Comparison of ENCODE assay signal across 20 mouse cellular contexts in genomic region chr1:59563581-59563980, GRCm38 (mm10). TPM values are rescaled to one million over a fixed set of nuclear protein-coding genes. Genes with fewer than 3 reads are reported as not detected.
A peak's percentile ranks its signal among the peaks of the same experiment; 100 is the strongest.
DNase-seq lines count a peak whose midpoint lies in the region; ATAC-seq and TF ChIP-seq lines count a peak whose summit lies in the region.
"Had no signal": no experiment of that assay in that cellular context is flagged by ENCODE, and none has a peak within 500 bp of the region (broad histone marks: within the 10 kb centered on the region; RNA-seq: fewer than 3 reads in every experiment).

No protein-coding gene starts in this region.

- dilution Hi-C loops in CH12.LX (cut with MboI; ENCODE audit: extremely low pct_ligation_motif_present, extremely low pct_unique_long_range_greater_than_20kb, low sequenced_read_pairs), result no loop called here

- no peak for TF ChIP-seq RAD21 in CH12.LX (IDR thresholded peaks at IDR 0.05; ENCODE audit: low read depth, low read length)

- 0 out of 2 replicates have a peak overlapping the region, but pooled peaks have one; percentile 2 for H3K27ac ChIP-seq in midbrain, embryonic 14.5 days (replicated peaks; ENCODE audit: low read depth, low read length)
- no peak overlapping the region for H3K27ac ChIP-seq in midbrain, embryonic 13.5 days
- H3K27ac ChIP-seq in CH12.LX (ENCODE audit: insufficient read depth, low read depth), result no peak overlapping the region
- H3K27ac ChIP-seq: embryonic facial prominence, embryonic 10.5 days; embryonic facial prominence, embryonic 12.5 days; forebrain, embryonic 13.5 days; forebrain, embryonic 15.5 days had no signal

- no peak overlapping the region for H3K9ac ChIP-seq in midbrain, embryonic 14.5 days (replicated peaks; ENCODE audit: low read length)
- no peak overlapping the region for H3K9ac ChIP-seq in midbrain, embryonic 13.5 days (replicated peaks)
- no peak overlapping the region for H3K9ac ChIP-seq in CH12.LX (ENCODE audit: insufficient read depth, low read depth)
- H3K9ac ChIP-seq: embryonic facial prominence, embryonic 12.5 days; forebrain, embryonic 13.5 days; forebrain, embryonic 15.5 days; forebrain, postnatal 0 days had no signal

- no peak for ATAC-seq in midbrain, embryonic 14.5 days (ENCODE audit: low FRiP score, low TSS enrichment)
- no peak for ATAC-seq in midbrain, embryonic 13.5 days
- ATAC-seq: forebrain, embryonic 13.5 days; forebrain, embryonic 15.5 days; forebrain, postnatal 0 days had no signal

- no peaks in the 10 kb centered on the region for H3K4me1 ChIP-seq in midbrain, embryonic 14.5 days (ENCODE audit: control insufficient read depth, insufficient read depth, low read length)
- H3K4me1 ChIP-seq in midbrain, embryonic 13.5 days (replicated peaks), result no peaks in the 10 kb centered on the region
- H3K4me1 ChIP-seq in CH12.LX (ENCODE audit: control insufficient read depth in 1 of 2, insufficient read depth in 2 of 2), result peaks cover 11 to 38% of the 10 kb centered on the region in 2 experiments

- WGBS in midbrain, embryonic 14.5 days, result 71% methylated on average over 2 of the region's 2 CpGs
- WGBS in midbrain, embryonic 13.5 days, result 64% methylated on average over 2 of the region's 2 CpGs

- no peaks in the 10 kb centered on the region for H3K27me3 ChIP-seq in midbrain, embryonic 14.5 days (ENCODE audit: control insufficient read depth, insufficient read depth, low read length)
- no peaks in the 10 kb centered on the region for H3K27me3 ChIP-seq in midbrain, embryonic 13.5 days
- no peaks in the 10 kb centered on the region for H3K27me3 ChIP-seq in CH12.LX (replicated peaks)
- H3K27me3 ChIP-seq: embryonic facial prominence, embryonic 12.5 days; forebrain, embryonic 13.5 days; forebrain, embryonic 15.5 days had no signal

- TF ChIP-seq CTCF in CH12.LX (conservative IDR thresholded peaks at IDR 0.05 in 1 of 2, IDR thresholded peaks at IDR 0.05 in 1 of 2; ENCODE audit: low read depth in 2 of 2, low read length in 2 of 2), result no peak

- TF ChIP-seq POLR2A in CH12.LX (IDR thresholded peaks at IDR 0.05; ENCODE audit: low read depth, low read length), result no peak

- no peak for DNase-seq in midbrain, embryonic 14.5 days
- DNase-seq in CD4-positive, CD25-positive, alpha-beta regulatory T cell, adult 2 months (ENCODE audit: low read depth, low spot score), result peak; percentile 17
- peak; percentile 77 for DNase-seq in CH12.LX (ENCODE audit: extremely low read depth)
- no peak for DNase-seq in thymus, postnatal 14 days
- no peak for DNase-seq in layer of hippocampus, adult 9-10 months (ENCODE audit: low spot score)
- DNase-seq: adrenal gland, adult 8-10 months; adrenal gland, postnatal 14 days; adrenal gland, postnatal 36 days; B cell, adult 2 months; cerebellum, adult 11-12 months; cerebellum, adult 2 months; cerebellum, adult 9-10 months; cerebellum, postnatal 10 days; cerebellum, postnatal 25 days; forebrain, postnatal 0 days had no signal

- H3K36me3 ChIP-seq in midbrain, embryonic 14.5 days (ENCODE audit: control insufficient read depth, insufficient read depth, low read length), result no peaks in the 10 kb centered on the region
- no peaks in the 10 kb centered on the region for H3K36me3 ChIP-seq in midbrain, embryonic 13.5 days
- H3K36me3 ChIP-seq in CH12.LX (replicated peaks in 1 of 2; ENCODE audit: control insufficient read depth in 1 of 2, insufficient read depth in 1 of 2, low read length in 1 of 2), result no peaks in the 10 kb centered on the region
- H3K36me3 ChIP-seq: embryonic facial prominence, embryonic 10.5 days; embryonic facial prominence, embryonic 12.5 days; forebrain, embryonic 15.5 days had no signal

- no peak overlapping the region for H3K4me3 ChIP-seq in midbrain, embryonic 14.5 days (replicated peaks; ENCODE audit: low read depth, low read length)
- H3K4me3 ChIP-seq in midbrain, embryonic 13.5 days (replicated peaks), result no peak overlapping the region
- H3K4me3 ChIP-seq in CH12.LX (replicated peaks in 1 of 3; ENCODE audit: low read depth in 2 of 3, low read length in 2 of 3, poor library complexity in 1 of 3), result no peak overlapping the region
- H3K4me3 ChIP-seq: embryonic facial prominence, embryonic 10.5 days; embryonic facial prominence, embryonic 12.5 days; forebrain, embryonic 13.5 days; forebrain, embryonic 15.5 days had no signal

- TF ChIP-seq EP300 in CH12.LX (IDR thresholded peaks at IDR 0.05; ENCODE audit: low read length), result peak; percentile 48; the same call in 1 of the 2 replicates

- H3K9me3 ChIP-seq in midbrain, embryonic 14.5 days (ENCODE audit: control insufficient read depth, low read length), result no peaks in the 10 kb centered on the region; the same call in 1 of the 2 replicates
- no peaks in the 10 kb centered on the region for H3K9me3 ChIP-seq in midbrain, embryonic 13.5 days
- H3K9me3 ChIP-seq in CH12.LX (replicated peaks; ENCODE audit: low read length), result peaks cover 6% of the 10 kb centered on the region
- H3K9me3 ChIP-seq: embryonic facial prominence, embryonic 12.5 days; forebrain, embryonic 15.5 days had no signal

- in situ Hi-C loops in CH12.LX (cut with MboI; ENCODE audit: low pct_ligation_motif_present, low pct_unique_long_range_greater_than_20kb, low sequenced_read_pairs), result no loop called here

- H3K79me2 ChIP-seq in CH12.LX (replicated peaks; ENCODE audit: control insufficient read depth, extremely low read depth, insufficient read depth, poor library complexity, severe bottlenecking), result no peaks in the 10 kb centered on the region

- no peak overlapping the region for H3K4me2 ChIP-seq in midbrain, embryonic 14.5 days (ENCODE audit: low read length)
- H3K4me2 ChIP-seq in midbrain, embryonic 13.5 days (replicated peaks), result no peak overlapping the region
- peak overlapping the region; percentile 30 for H3K4me2 ChIP-seq in CH12.LX (ENCODE audit: insufficient read depth, low read depth, poor library complexity, severe bottlenecking)
- H3K4me2 ChIP-seq: embryonic facial prominence, embryonic 12.5 days; forebrain, embryonic 13.5 days; forebrain, embryonic 15.5 days had no signal

TF ChIP-seq in CH12.LX, 34 proteins besides CTCF, POLR2A, EP300 and RAD21:
- no peak for TF ChIP-seq UBTF (IDR thresholded peaks at IDR 0.05; ENCODE audit: low read depth, low read length)
- no peak for TF ChIP-seq MAFK (IDR thresholded peaks at IDR 0.05; ENCODE audit: insufficient replicate concordance, low read length)
- TF ChIP-seq HCFC1 (IDR thresholded peaks at IDR 0.05; ENCODE audit: low read depth, low read length), result no peak
- no peak for TF ChIP-seq CHD2 (IDR thresholded peaks at IDR 0.05; ENCODE audit: low read length)
- no peak for TF ChIP-seq ZNF384 (IDR thresholded peaks at IDR 0.05; ENCODE audit: low read depth, low read length)
- no peak for TF ChIP-seq USF1 (IDR thresholded peaks at IDR 0.05; ENCODE audit: low read depth, low read length)
- no peak for TF ChIP-seq SIN3A (IDR thresholded peaks at IDR 0.05; ENCODE audit: low read length)
- TF ChIP-seq POLR2AphosphoS2 (IDR thresholded peaks at IDR 0.05; ENCODE audit: low read depth, low read length), result no peak
- TF ChIP-seq ETS1 (conservative IDR thresholded peaks at IDR 0.05; ENCODE audit: low read depth, low read length), result no peak; the same call in 1 of the 2 replicates
- no peak for TF ChIP-seq RCOR1 (conservative IDR thresholded peaks at IDR 0.05; ENCODE audit: low read depth, low read length)
- TF ChIP-seq JUND (conservative IDR thresholded peaks at IDR 0.05; ENCODE audit: low read depth, low read length), result no peak
- peak; percentile 37; the same call in 1 of the 2 replicates for TF ChIP-seq MEF2A (IDR thresholded peaks at IDR 0.05; ENCODE audit: borderline replicate concordance, low read depth, low read length)
- peak; percentile 59; the same call in 1 of the 2 replicates for TF ChIP-seq ELF1 (IDR thresholded peaks at IDR 0.05; ENCODE audit: low read depth, low read length)
- no peak for TF ChIP-seq TCF12 (IDR thresholded peaks at IDR 0.05; ENCODE audit: low read depth, low read length)
- TF ChIP-seq CHD1 (IDR thresholded peaks at IDR 0.05; ENCODE audit: low read depth, low read length), result no peak
- TF ChIP-seq ZMIZ1 (IDR thresholded peaks at IDR 0.05; ENCODE audit: low read depth, low read length), result no peak
- no peak for TF ChIP-seq MXI1 (IDR thresholded peaks at IDR 0.05; ENCODE audit: low read depth, low read length)
- TF ChIP-seq USF2 (conservative IDR thresholded peaks at IDR 0.05; ENCODE audit: low read depth, low read length), result no peak
- TF ChIP-seq BHLHE40 (IDR thresholded peaks at IDR 0.05; ENCODE audit: low read depth, low read length), result no peak
- TF ChIP-seq KAT2A (IDR thresholded peaks at IDR 0.05; ENCODE audit: insufficient replicate concordance, low read length), result no peak
- TF ChIP-seq IRF4 (IDR thresholded peaks at IDR 0.05; ENCODE audit: low read depth, low read length), result peak; percentile 87
- TF ChIP-seq SMC3 (IDR thresholded peaks at IDR 0.05; ENCODE audit: low read depth, low read length), result no peak
- TF ChIP-seq MAX (IDR thresholded peaks at IDR 0.05; ENCODE audit: low read length), result no peak
- TF ChIP-seq GABPA (IDR thresholded peaks at IDR 0.05; ENCODE audit: insufficient replicate concordance, low read depth, low read length), result no peak
- no peak for TF ChIP-seq E2F4 (IDR thresholded peaks at IDR 0.05; ENCODE audit: insufficient replicate concordance, low read depth, low read length)
- TF ChIP-seq ZKSCAN1 (IDR thresholded peaks at IDR 0.05; ENCODE audit: borderline replicate concordance, low read depth, low read length), result no peak
- no peak for TF ChIP-seq TBP (conservative IDR thresholded peaks at IDR 0.05; ENCODE audit: low read depth, low read length)
- TF ChIP-seq MYC (IDR thresholded peaks at IDR 0.05; ENCODE audit: low read depth, low read length), result no peak
- TF ChIP-seq JUN (IDR thresholded peaks at IDR 0.05; ENCODE audit: insufficient read depth, low read depth, low read length), result 0 out of 2 replicates have a peak, but pooled peaks have one; percentile 8

RNA-seq across cellular contexts. Expression of gene Gm973, which starts 47.5 kb away (rescaled TPM):
- 7.9 and 10.3 TPM in 2 replicates for polyA plus RNA-seq in midbrain, embryonic 14.5 days (2014; fragmentation: Nextera tagmentation; extraction: Ambion mirVana)
- polyA plus RNA-seq in midbrain, embryonic 13.5 days (2015; fragmentation: Nextera tagmentation; extraction: Ambion mirVana), result 7.2 and 8.8 TPM in 2 replicates
- 7.6 and 8.8 TPM in 2 replicates for total RNA-seq in CH12.LX (2012; rRNA removed)
- 2.3 and 4.3 TPM in 2 replicates for total RNA-seq in CH12.LX (2014; rRNA removed)
- polyA plus RNA-seq in CH12.LX (2012; ENCODE audit: insufficient read length, low read depth), result 14.9 and 17.7 TPM in 2 replicates

Comparison
In these comparisons a context has a peak if more than half of its experiments do, and no peak if none do; other contexts are left out.
1. DNase-seq: peak in CD4-positive, CD25-positive, alpha-beta regulatory T cell, adult 2 months (single experiment) and CH12.LX (single experiment); none in midbrain, embryonic 14.5 days (single experiment), thymus, postnatal 14 days (single experiment) and layer of hippocampus, adult 9-10 months (single experiment).